Mouse (Mus musculus): Measurements from ENCODE around the gene Krtap24-1. TPM values are rescaled to one million over a fixed set of nuclear protein-coding genes. Genes with fewer than 3 reads are reported as not detected.

The Krtap24-1 gene
- polyA plus RNA-seq (2016; fragmentation: Nextera tagmentation; extraction: Ambion mirVana) = not detected in 2 replicates

DNA sequence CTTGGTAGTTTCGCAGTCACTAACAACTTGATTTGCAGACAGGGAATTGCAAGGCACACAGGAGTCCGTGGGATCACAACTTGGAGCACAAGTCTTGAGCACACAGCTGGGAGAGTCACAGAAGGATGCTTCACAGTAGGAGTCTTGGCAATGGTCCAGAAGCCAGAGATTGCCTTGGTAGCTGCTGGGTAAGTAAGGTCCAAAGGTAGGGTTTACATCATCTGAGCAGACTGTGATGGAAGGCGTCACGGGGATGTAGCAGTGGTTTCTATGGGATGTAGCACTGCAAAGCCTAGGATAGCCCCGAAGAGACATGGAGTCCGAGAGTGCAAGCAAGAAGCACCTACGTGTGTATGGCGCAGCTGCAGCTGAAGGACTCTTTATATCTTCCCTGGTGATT is at the start of gene Krtap24-1:
Gene Krtap24-1, minus strand, starts transcription at position 358 of the 400 bp plus-strand sequence.
- WGBS = 93% methylated on average over 8 of the region's 8 CpGs
- Histone ChIP-seq H3K4me3 (no peak within 1 kb of the TSS), H3K4me1 (no peaks in the 10 kb centered on the region), H3K27me3 (no peaks in the 10 kb centered on the region), H3K9me3 (no peaks in the 10 kb centered on the region), H3K27ac (replicated peaks) (no peak within 1 kb of the TSS), H3K4me2 (replicated peaks) (no peak within 1 kb of the TSS), H3K9ac (replicated peaks) (no peak within 1 kb of the TSS), H3K36me3 (no peaks in the 10 kb centered on the region)
- no peak for ATAC-seq (ENCODE audit: low FRiP score, low read depth)

DNA sequence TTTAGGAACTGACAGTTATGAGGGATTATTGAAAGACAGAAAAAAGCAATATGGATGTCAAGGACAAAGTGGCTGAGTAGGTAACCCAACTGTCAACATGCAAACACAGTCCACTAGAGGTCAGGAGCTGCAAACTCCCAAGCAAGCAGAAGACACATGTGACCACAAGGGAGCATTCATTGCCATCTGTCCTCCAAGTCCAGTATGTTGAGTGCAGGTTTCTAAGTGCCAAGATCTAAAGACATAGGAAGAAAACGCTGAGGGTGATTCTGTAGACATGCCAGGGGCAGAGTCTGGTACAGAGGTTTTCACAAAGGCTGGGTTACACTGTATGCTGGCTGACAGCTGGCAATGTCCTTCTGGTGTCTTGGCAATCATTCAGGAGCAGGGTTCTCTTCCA is 45.3 kb upstream of the Krtap24-1 start:
- H3K4me1 ChIP-seq = no peaks in the 10 kb centered on the region
- H3K9me3 ChIP-seq = no peaks in the 10 kb centered on the region
- H3K36me3 ChIP-seq = no peaks in the 10 kb centered on the region
- H3K4me2 ChIP-seq (replicated peaks) = no peak overlapping the region
- WGBS = 66% methylated on average over 1 of the region's 1 CpGs
- no peak overlapping the region for H3K4me3 ChIP-seq
- no peak overlapping the region for H3K9ac ChIP-seq (replicated peaks)
- no peaks in the 10 kb centered on the region for H3K27me3 ChIP-seq
- peak; percentile 41; the same call in 1 of the 2 replicates for ATAC-seq (ENCODE audit: low FRiP score, low read depth)
- no peak overlapping the region for H3K27ac ChIP-seq (replicated peaks)

- no peak overlapping the region for H3K27ac ChIP-seq (replicated peaks)
- no peak overlapping the region for H3K9ac ChIP-seq (replicated peaks)
- H3K4me2 ChIP-seq (replicated peaks) = no peak overlapping the region
- no peak for ATAC-seq (ENCODE audit: low FRiP score, low read depth)
- no peaks in the 10 kb centered on the region for H3K36me3 ChIP-seq
- H3K4me1 ChIP-seq = no peaks in the 10 kb centered on the region
- no peak overlapping the region for H3K4me3 ChIP-seq
- WGBS = 73% methylated on average over 2 of the region's 2 CpGs
- H3K9me3 ChIP-seq = no peaks in the 10 kb centered on the region
- H3K27me3 ChIP-seq = no peaks in the 10 kb centered on the region
Measured at GRCm38 (mm10) chr16:88651952-88652351, 39.9 kb upstream of the Krtap24-1 start.

DNA sequence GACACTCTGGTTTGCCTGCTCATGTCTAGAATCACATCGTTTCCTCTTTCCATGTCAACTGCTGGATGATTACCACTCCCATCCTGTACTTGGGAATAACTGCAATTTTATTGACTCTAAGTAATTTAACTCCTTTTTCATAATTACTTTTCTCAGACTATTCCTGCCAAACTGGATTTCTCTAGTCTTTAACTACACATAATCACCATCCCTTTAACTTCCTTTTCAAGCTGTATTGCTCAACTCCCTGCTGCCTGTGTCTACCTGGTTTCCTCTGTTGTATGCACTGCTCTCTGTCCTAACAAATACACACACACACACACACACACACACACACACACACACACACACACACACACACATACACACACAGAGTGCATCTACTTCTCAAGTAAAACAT is 39.0 kb upstream of the Krtap24-1 start:
- Histone ChIP-seq H3K36me3 (no peaks in the 10 kb centered on the region), H3K27me3 (no peaks in the 10 kb centered on the region), H3K27ac (replicated peaks) (no peak overlapping the region), H3K4me1 (no peaks in the 10 kb centered on the region), H3K9ac (replicated peaks) (no peak overlapping the region), H3K9me3 (no peaks in the 10 kb centered on the region), H3K4me2 (replicated peaks) (no peak overlapping the region), H3K4me3 (no peak overlapping the region)
- ATAC-seq (ENCODE audit: low FRiP score, low read depth) = no peak
- WGBS = 83% methylated on average over 1 of the region's 1 CpGs

DNA sequence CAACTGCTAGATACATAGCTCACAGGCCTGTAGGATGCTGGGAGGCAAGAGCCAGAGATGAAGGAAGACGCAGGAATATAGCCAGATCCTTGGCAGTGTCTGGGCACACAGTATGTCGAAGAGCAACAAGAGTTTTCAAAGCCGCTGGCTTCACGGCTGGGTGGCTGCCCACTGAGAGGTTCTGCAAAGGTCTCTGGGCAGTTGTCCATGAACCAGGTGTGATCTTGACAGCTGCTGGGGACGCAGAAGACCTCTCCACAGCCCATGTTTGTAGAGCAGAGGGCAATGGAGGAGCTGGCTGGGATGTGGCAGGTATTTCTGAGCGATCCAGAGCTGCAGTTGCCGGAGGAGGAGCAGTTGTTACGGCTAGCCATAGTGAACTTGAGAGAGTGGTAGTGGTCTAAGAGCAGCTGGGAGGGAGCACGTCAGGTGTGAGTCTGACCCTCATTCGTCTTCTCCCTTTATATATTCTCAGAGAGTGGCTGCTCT is 35.3 kb upstream of the Krtap24-1 start, which contains the start of gene Krtap26-1:
Gene Krtap26-1, minus strand, starts transcription at position 439 of the 489 bp plus-strand sequence.
- Histone ChIP-seq H3K9ac (replicated peaks) (no peak within 1 kb of the TSS), H3K9me3 (no peaks in the 10 kb centered on the region), H3K27ac (replicated peaks) (no peak within 1 kb of the TSS), H3K4me2 (replicated peaks) (no peak within 1 kb of the TSS), H3K27me3 (no peaks in the 10 kb centered on the region), H3K4me1 (no peaks in the 10 kb centered on the region), H3K36me3 (no peaks in the 10 kb centered on the region), H3K4me3 (no peak within 1 kb of the TSS)
- ATAC-seq (ENCODE audit: low FRiP score, low read depth) = no peak
- 85% methylated on average over 10 of the region's 10 CpGs for WGBS

- 80% methylated on average over 8 of the region's 8 CpGs for WGBS
- no peaks in the 10 kb centered on the region for H3K9me3 ChIP-seq
- H3K27me3 ChIP-seq = no peaks in the 10 kb centered on the region
- ATAC-seq (ENCODE audit: low FRiP score, low read depth) = no peak
- no peak overlapping the region for H3K4me2 ChIP-seq (replicated peaks)
- H3K36me3 ChIP-seq = no peaks in the 10 kb centered on the region
- H3K4me3 ChIP-seq = no peak overlapping the region
- no peak overlapping the region for H3K27ac ChIP-seq (replicated peaks)
- H3K4me1 ChIP-seq = no peaks in the 10 kb centered on the region
- no peak overlapping the region for H3K9ac ChIP-seq (replicated peaks)
Measured at GRCm38 (mm10) chr16:88646366-88647111, 34.5 kb upstream of the Krtap24-1 start.

GRCm38 (mm10) chr16:88640053-88640452 is 28.0 kb upstream of the Krtap24-1 start:
- ATAC-seq (ENCODE audit: low FRiP score, low read depth) = no peak

DNA sequence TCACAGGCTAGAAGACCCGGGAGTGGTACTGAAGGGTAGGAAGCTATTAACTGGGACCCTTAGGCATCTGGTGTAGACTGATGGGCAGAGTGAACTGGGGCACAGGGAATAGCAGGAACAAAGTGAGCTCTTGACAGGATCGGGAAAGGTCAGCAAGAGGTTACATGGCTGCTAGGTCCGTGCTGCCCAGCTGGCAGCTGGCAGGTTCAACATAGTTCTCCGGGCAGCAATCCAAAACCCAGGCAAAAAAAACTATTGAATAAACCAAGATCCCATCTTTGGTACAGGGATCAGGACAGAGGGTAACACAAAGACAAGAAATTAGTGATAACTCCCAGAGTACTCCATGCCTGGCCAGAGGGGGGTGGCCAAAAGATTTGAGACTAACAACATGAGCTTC is 23.1 kb upstream of the Krtap24-1 start:
- no peaks in the 10 kb centered on the region for H3K4me1 ChIP-seq
- 76% methylated on average over 4 of the region's 4 CpGs for WGBS
- no peak overlapping the region for H3K4me2 ChIP-seq (replicated peaks)
- H3K27ac ChIP-seq (replicated peaks) = no peak overlapping the region
- no peak overlapping the region for H3K4me3 ChIP-seq
- ATAC-seq (ENCODE audit: low FRiP score, low read depth) = no peak
- H3K9ac ChIP-seq (replicated peaks) = no peak overlapping the region
- no peaks in the 10 kb centered on the region for H3K9me3 ChIP-seq
- no peaks in the 10 kb centered on the region for H3K27me3 ChIP-seq
- H3K36me3 ChIP-seq = no peaks in the 10 kb centered on the region

More at GRCm38 (mm10) chr16:88640053-88640452, 28.0 kb upstream of the Krtap24-1 start:
- 90% methylated on average over 3 of the region's 3 CpGs for WGBS
- no peak overlapping the region for H3K27ac ChIP-seq (replicated peaks)
- H3K9ac ChIP-seq (replicated peaks) = no peak overlapping the region
- no peaks in the 10 kb centered on the region for H3K9me3 ChIP-seq
- no peaks in the 10 kb centered on the region for H3K36me3 ChIP-seq
- H3K4me1 ChIP-seq = no peaks in the 10 kb centered on the region
- H3K27me3 ChIP-seq = no peaks in the 10 kb centered on the region
- no peak overlapping the region for H3K4me2 ChIP-seq (replicated peaks)
- no peak overlapping the region for H3K4me3 ChIP-seq

DNA sequence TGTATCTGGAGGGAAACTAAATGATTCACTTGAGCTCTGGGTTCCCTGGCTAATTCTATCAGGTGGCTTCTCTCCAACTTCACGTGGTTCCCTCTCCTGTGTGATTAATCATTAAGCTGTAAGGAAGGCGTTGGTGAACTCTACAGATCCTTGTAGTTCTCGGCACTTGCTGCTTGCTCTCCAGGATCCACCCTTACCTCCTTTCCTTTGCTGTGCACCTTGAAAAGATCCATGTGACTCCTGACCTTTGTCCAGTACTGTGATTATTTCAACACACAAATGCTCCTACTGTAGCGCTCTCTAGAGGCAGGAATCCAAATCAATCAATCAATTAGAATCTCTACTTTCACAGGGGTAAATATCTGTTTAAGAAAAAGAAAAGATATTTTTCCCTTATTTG is 19.4 kb upstream of the Krtap24-1 start:
- no peak overlapping the region for H3K9ac ChIP-seq (replicated peaks)
- no peaks in the 10 kb centered on the region for H3K27me3 ChIP-seq
- H3K27ac ChIP-seq (replicated peaks) = no peak overlapping the region
- H3K4me1 ChIP-seq = no peaks in the 10 kb centered on the region
- no peak overlapping the region for H3K4me3 ChIP-seq
- no peaks in the 10 kb centered on the region for H3K36me3 ChIP-seq
- H3K9me3 ChIP-seq = no peaks in the 10 kb centered on the region
- 86% methylated on average over 4 of the region's 4 CpGs for WGBS
- H3K4me2 ChIP-seq (replicated peaks) = no peak overlapping the region
- ATAC-seq (ENCODE audit: low FRiP score, low read depth) = no peak

- ATAC-seq (ENCODE audit: low FRiP score, low read depth) = no peak
- no peaks in the 10 kb centered on the region for H3K36me3 ChIP-seq
- H3K9ac ChIP-seq (replicated peaks) = no peak within 1 kb of the TSS
- no peaks in the 10 kb centered on the region for H3K4me1 ChIP-seq
- H3K4me2 ChIP-seq (replicated peaks) = no peak within 1 kb of the TSS
- no peak within 1 kb of the TSS for H3K4me3 ChIP-seq
- 96% methylated on average over 4 of the region's 4 CpGs for WGBS
- H3K9me3 ChIP-seq = no peaks in the 10 kb centered on the region
- H3K27ac ChIP-seq (replicated peaks) = no peak within 1 kb of the TSS
- no peaks in the 10 kb centered on the region for H3K27me3 ChIP-seq
Measured at GRCm38 (mm10) chr16:88627566-88627965, 15.5 kb upstream of the Krtap24-1 start, which contains the start of gene 2310079G19Rik. Gene 2310079G19Rik (minus strand): TSS chr16:88627666.

- Histone ChIP-seq H3K4me3 (no peak overlapping the region), H3K4me2 (replicated peaks) (no peak overlapping the region), H3K4me1 (no peaks in the 10 kb centered on the region), H3K36me3 (no peaks in the 10 kb centered on the region), H3K27ac (replicated peaks) (no peak overlapping the region), H3K27me3 (no peaks in the 10 kb centered on the region), H3K9ac (replicated peaks) (no peak overlapping the region), H3K9me3 (no peaks in the 10 kb centered on the region)
- WGBS = 50% methylated on average over 4 of the region's 4 CpGs
- ATAC-seq (ENCODE audit: low FRiP score, low read depth) = peak; percentile 63; the same call in 1 of the 2 replicates
Measured at GRCm38 (mm10) chr16:88612712-88613111, 633 bp upstream of the Krtap24-1 start.

DNA sequence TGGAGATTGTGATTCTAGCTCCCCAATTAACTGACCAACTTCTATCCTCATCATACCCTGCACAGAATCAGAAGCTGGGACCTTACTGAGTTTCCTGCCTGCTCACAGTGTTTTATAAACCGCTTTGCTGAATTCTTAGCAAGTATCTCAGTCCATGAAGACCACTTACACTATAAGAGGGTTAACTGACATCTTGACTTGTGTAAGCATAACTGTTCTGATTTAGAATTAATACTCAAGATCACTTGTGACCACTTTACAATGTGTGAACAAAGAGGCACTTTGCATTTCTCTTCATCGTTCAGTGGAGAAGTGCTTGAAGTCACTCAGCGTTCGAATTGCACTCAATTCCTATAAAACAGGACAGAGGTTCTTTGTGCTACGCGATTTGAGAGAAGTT is 7.5 kb downstream of the Krtap24-1 start:
- H3K9me3 ChIP-seq = no peaks in the 10 kb centered on the region
- no peaks in the 10 kb centered on the region for H3K36me3 ChIP-seq
- ATAC-seq (ENCODE audit: low FRiP score, low read depth) = no peak
- no peak overlapping the region for H3K4me2 ChIP-seq (replicated peaks)
- WGBS = 87% methylated on average over 6 of the region's 6 CpGs
- no peak overlapping the region for H3K4me3 ChIP-seq
- H3K27me3 ChIP-seq = no peaks in the 10 kb centered on the region
- H3K4me1 ChIP-seq = no peaks in the 10 kb centered on the region; the same call in 1 of the 2 replicates
- H3K27ac ChIP-seq (replicated peaks) = no peak overlapping the region
- no peak overlapping the region for H3K9ac ChIP-seq (replicated peaks)

Data from midbrain, embryonic 12.5 days (tissue).